Mouse (Mus musculus) bone marrow macrophage, adult 2 months (primary cell): ENCODE data around the gene Tmub2.

Source experiments
- CTCF ChIP-seq: IDR thresholded peaks from 2 replicates; pipeline ENCODE4 v1.5.1; 2012; ENCODE audit warnings: low read depth, mild to moderate bottlenecking, low read length, moderate library complexity
- POLR2A ChIP-seq: IDR thresholded peaks from 2 replicates; pipeline ENCODE4 v1.6.1; 2012; ENCODE audit warnings: mild to moderate bottlenecking, low read depth, low read length, borderline replicate concordance

GRCm38 (mm10) chr11:102294887-102295597 lies 10.3 kb downstream of the Tmub2 start:
- TF ChIP-seq CTCF, result no peak
- TF ChIP-seq POLR2A, result no peak
